Mouse (Mus musculus) stomach, postnatal 0 days (tissue): ENCODE results near the gene Uts2.

Source experiments
- CTCF ChIP-seq: IDR thresholded peaks from 2 replicates; pipeline ENCODE4 v1.5.1; 2016; ENCODE audit warnings: antibody characterized with exemption, low read depth, mild to moderate bottlenecking, moderate library complexity
- EP300 ChIP-seq: optimal IDR thresholded peaks from 2 replicates; pipeline ENCODE3; 2016; ENCODE audit warnings: antibody characterized with exemption

DNA sequence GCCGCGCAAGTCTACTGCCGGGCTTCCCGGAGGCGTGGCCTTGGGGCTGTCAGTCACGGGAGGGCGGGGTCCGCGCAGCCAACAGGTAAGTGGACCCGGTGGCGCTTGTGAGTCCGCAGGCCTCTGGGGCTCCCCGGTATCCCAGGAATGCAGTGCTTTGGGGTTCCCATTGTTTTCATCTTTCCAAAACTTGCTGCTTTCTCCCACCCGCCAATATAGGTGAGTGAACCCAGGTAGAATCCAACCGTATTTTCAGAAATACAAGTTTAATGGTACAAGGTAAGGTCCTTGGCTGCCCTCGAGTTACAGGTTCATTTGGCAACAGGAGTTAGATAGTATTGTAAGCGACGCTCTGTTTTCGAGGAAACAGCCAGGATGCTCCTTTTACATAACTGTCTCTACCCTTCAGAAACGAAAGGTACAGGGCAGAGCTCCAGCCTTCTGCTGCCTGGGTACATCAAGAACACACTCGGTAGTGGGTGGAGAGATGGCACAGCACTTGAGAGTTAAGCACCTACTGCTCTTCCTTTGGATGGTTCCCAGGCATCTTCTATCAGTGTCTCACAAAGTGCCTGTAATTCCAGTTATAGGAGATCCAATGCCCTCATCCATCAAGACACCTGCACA is 48.2 kb downstream of the Uts2 start:
- TF ChIP-seq CTCF, result no peak
- TF ChIP-seq EP300, result no peak
